Mouse (Mus musculus) G1E-ER4 (cell line): ENCODE results near the gene Mogat2. TPM values are rescaled to one million over a fixed set of nuclear protein-coding genes. Genes with fewer than 3 reads are reported as not detected.

ENCODE experiments used
- GATA1 ChIP-seq: IDR thresholded peaks from one replicate; pipeline ENCODE4 v1.8.0; 2012; ENCODE audit warnings: low read length, inconsistent platforms
- polyA plus RNA-seq: library from polyadenylated mRNA; stranded (reverse); fragments of >175 nt; gene quantifications from 2 replicates; pipeline ENCODE4 v1.2.3, GENCODE M21; 2012

Gene Mogat2
- polyA plus RNA-seq, 1 experiment = not detected

DNA sequence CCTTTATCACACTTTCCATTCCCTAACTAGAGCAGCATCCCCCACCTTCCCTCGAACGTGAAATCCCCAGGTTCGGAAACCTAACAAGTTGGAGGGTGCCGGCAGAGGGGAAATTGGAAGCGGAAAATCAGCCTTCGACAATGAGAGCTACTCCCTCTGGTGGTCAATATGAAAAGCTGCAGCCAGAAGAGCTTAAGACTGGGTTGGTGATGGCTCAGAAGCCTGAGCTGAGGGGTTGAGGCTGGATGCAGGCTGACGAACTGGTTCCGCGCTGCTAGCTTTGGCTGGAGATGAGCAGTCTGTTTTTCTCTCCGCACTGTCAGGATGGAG lies 11.1 kb upstream of the Mogat2 start:
- TF ChIP-seq GATA1 = no peak

- TF ChIP-seq GATA1 = no peak
Observed at GRCm38 (mm10) chr7:99248906-99249581, 10.6 kb upstream of the Mogat2 start.

GRCm38 (mm10) chr7:99248157-99248742 lies 9.8 kb upstream of the Mogat2 start:
- no peak for TF ChIP-seq GATA1

DNA sequence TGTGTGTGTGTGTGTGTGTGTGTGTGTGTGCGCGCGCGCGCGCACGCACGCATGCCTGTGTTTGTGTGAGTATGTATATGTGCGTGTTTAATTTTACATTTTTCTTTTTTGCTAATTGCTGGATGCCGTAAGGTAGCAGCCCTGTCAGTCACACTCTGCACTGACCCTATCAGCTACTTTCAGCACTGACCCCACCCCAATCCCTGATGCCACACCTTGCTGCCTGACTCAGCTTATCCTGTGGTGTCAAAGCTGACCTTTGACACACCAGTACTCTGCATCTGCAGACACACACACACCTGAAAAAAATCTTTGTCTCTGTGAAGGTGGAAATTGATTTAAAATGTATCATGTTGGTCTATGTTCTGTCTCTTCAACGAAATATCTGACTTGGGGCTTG lies 3.7 kb upstream of the Mogat2 start:
- TF ChIP-seq GATA1 = no peak

DNA sequence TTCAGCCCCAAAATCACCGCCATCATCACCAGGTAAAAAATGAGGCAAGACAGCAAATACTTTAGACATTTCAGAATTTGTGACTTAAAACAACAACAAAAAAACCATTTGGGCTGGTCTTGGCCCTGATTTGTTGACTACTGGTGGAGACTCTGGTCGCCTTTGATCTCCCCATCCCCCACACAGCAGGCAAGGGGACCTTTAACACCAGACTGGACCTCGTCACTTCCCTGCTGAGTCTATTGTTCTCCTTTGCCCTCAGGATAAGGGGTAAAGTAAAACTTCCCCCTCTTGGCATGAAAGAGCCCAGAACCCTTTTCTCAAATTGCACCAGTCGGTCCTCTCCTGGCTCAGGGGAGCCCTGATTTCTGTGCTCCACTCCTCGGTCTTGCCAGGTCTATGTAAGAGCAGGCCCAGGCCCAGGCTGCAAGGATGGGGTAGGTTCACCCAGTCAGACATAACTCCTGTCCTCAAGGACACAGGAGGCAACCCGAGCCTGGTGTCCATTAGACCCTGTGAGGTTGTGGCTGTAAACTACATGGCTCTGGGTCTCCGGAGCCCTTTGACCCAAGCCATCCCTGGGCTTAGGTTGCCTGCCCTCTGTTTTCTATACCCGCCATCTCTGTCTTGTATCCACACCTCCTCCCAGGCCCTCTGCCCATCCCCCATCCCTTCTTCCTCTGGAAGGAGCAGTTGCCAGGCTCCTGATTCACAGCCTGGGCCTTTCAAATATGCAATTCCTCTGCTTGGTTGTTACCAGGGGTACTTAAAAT lies 1.3 kb downstream of the Mogat2 start:
- no peak for TF ChIP-seq GATA1

DNA sequence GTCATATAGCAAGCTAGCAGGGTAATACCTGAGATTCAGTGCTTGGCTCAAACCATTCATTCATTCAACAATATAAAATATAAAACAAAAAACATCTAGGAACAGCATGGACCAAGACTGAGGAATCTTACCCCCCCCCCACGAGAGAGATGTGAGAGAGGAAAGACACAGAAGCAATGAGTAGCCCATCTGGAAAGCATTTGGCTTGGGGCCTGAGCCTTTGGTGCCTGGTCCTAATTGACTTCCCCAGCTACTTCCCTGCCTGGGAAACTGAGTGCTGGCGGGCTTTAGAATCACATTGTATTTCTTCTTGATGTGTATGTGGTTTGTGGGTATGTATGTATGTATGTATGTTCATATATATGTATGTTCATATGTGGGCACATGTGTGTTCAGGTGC lies 2.8 kb downstream of the Mogat2 start:
- no peak for TF ChIP-seq GATA1

DNA sequence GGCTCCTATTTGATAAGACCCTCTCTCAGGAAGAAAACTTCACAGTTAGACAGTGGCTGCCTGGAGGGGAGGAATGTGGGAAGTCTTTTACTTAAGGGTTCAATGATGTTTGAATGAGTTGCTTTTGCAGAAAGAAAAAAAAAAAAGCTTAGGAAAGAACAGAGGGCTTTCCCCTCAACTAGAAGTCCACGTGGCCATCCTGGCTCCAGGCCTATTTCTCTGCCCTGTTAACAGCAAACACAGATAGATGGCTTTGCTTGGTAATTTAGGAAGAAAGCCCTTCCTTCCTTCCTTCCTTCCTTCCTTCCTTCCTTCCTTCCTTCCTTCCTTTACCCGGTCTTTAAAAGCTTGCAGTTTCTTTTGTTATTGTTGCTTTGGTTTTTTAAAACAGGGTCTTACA lies 3.5 kb downstream of the Mogat2 start:
- no peak for TF ChIP-seq GATA1

DNA sequence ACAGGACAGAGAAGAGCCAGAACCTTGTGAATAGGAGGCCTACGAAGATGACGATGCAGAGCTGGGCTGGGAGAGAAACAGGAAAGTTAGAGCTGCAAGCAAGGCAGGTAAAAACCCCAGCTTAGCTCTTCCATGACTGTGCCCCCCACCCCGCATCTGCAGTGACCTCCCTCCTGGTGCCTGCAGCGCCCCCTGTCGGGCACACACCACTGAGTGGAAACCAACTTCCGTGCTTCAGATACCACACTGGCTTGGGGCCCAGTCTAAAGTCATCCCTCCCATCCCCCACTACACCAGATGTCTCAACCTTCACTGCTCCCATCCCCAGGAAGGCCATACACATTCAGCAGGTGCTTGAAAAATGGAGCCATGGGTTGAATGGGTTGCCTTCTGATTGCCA lies 5.8 kb downstream of the Mogat2 start:
- no peak for TF ChIP-seq GATA1

- no peak for TF ChIP-seq GATA1
Observed at GRCm38 (mm10) chr7:99230061-99230747, 8.2 kb downstream of the Mogat2 start.

DNA sequence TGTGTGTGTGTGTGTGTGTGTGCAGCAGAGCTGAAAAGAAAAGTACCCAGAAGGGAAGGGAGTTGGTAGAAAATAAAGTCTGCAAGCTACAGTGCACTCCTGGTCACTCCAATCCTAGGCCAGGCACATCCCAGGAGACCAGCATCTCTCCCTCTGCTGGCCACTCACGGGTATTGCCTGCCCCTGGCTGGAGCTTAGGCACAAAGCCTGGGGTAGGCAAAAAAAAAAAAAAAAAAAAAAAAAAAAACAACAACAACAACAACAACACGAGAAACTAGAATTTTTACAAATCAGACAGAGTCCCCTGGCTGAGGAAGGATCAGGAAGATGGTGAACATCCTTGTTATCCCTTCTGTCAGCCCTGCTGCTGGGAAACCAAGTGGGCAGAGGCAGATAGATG lies 9.0 kb downstream of the Mogat2 start:
- TF ChIP-seq GATA1 = no peak

DNA sequence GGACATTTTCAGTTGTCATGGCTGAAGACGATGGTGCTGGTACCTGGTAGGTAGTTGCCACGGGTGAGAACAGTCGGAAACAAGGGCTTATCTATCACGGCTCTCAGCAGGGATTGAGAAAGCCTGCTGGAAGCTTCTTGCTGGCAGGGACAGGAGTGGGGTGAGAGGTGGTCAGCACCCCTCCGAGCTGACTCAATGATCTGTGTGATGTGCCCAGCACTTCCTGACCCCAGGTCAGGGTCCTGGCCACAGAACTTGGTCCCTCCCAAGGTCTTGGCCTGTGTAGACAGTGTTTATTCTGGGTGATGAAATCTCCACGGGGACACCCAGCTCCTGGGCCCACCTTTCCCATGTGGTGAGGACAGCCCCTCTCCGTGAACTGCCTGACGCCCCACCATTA lies 9.6 kb downstream of the Mogat2 start:
- no peak for TF ChIP-seq GATA1

DNA sequence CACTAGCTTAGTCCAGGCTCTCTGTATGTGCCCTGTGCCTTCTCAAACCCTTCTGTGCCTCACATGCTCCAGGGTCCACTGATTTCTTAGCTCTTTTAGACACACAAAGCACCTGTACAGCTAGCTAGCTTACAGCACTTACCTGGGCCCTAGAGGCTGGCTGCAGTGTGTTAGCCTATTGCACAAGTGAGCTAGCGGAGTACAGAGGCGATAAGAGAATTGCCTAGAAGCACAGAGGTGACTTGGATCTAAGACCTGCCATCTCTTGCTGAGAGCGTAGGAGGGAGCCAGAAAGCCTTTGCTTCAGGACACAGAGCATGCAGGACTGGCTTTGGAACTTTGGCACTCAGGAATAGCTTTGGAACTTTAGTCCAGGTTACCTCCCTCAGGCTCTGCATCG lies 11.2 kb downstream of the Mogat2 start:
- TF ChIP-seq GATA1 = no peak

DNA sequence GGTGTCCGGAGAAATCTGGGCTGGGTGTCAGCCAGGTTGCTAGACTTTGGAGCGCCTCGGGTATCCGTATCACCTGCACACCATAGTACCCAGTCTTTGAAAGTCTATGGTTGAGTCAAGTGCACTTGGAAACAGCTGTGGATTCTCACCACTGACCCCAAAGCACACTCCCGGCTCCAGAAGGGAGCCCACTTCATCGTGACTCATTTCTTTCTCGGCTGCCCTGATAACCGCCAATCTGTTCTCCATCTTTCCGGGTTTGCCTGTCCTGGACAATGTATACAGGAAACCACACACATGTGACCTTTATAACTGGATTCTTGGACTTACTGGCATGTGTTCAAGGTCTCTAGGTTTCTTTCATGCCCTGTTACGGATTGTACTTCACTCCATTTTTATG lies 11.8 kb downstream of the Mogat2 start:
- no peak for TF ChIP-seq GATA1

- TF ChIP-seq GATA1 = no peak
Observed at GRCm38 (mm10) chr7:99225421-99225820, 13.0 kb downstream of the Mogat2 start.

DNA sequence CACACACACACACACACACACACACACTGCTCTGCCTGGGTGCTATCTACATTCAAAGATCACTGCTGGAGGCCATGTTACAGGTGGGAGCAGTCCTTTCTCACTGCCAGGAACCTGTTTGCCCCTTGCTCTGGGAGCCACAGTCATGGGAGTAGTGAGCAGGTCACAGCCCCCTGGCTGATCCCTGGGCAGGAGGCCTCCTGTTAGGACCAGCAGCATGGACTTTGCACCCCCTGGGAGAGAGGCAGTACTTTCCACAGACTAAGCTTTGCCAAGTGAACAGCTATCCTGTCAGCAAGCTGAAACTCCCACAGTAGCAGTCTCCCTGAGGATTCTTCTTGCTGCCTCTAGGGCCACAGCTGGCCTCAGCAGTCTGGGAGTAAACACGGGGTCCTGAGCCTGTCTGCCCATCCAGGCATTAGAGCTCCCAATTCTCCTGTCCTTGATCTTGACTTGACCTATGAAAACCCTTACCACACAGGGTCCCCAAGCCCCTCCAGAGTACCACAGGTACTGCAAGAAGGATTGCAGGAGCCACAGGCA lies 13.7 kb downstream of the Mogat2 start:
- TF ChIP-seq GATA1 = no peak

DNA sequence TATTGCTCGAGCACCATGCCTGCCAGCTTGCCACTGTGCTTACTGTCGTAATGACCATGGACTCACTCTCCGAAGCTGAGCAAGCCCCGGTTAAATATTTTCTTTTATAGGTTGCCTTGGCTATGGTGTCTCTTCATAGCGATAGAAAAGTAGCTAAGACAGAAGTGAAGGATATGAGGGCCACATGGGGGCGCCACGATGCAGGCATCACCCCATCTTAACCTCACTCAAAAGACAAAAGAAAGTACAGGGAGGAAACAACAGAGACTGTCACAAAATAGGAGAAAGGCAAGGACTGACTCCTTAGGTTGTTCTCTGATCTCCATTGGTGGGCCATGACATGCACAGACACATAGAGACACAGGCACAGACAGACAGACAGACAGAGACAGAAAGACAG lies 14.2 kb downstream of the Mogat2 start:
- TF ChIP-seq GATA1 = no peak
